Mouse (Mus musculus): ENCODE data around the gene Etl4. TPM values are rescaled to one million over a fixed set of nuclear protein-coding genes. Genes with fewer than 3 reads are reported as not detected.

The Etl4 gene
- total and polyA plus RNA-seq, 2 experiments from 2014 or later: 4.8 to 10.9 TPM

DNA sequence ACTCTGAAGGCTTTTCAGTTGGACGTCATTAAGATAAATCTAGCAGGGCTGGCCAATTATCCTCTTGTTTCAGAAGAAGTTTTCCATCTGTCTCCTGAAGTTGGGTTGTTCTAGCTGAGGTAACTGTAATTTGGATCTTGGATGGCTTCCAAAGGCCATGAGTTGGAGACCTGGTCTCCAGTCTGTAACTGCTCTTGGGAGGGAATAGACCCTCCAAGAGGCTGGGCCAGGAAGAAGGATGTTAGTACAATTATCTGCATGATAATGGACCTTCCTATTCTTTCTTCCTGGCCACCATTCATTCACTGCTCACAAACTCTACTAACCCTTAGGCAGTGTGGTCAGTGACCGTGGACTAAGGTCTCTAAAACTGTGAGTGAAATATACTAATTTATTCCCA lies 684.5 kb downstream of the Etl4 start:
- Histone ChIP-seq H3K27me3 (ENCODE audit: insufficient read depth, low read length) (no peaks in the 10 kb centered on the region), H3K4me1 (ENCODE audit: insufficient read depth, low read length) (no peaks in the 10 kb centered on the region), H3K9ac (replicated peaks; ENCODE audit: low read length, poor library complexity, severe bottlenecking) (no peak overlapping the region), H3K4me3 (ENCODE audit: low read depth, low read length) (no peak overlapping the region), H3K27ac (ENCODE audit: low read depth, low read length) (no peak overlapping the region), H3K9me3 (ENCODE audit: low read length) (no peaks in the 10 kb centered on the region), H3K36me3 (ENCODE audit: insufficient read depth, low read length) (no peaks in the 10 kb centered on the region), H3K4me2 (ENCODE audit: low read depth, low read length, poor library complexity, severe bottlenecking) (no peak overlapping the region)
- WGBS: 90% methylated on average over 2 of the region's 2 CpGs
- no peak for TF ChIP-seq CTCF (IDR thresholded peaks at IDR 0.05)
- no peak for DNase-seq (ENCODE audit: low spot score)
- no peak for ATAC-seq (ENCODE audit: low FRiP score)

DNA sequence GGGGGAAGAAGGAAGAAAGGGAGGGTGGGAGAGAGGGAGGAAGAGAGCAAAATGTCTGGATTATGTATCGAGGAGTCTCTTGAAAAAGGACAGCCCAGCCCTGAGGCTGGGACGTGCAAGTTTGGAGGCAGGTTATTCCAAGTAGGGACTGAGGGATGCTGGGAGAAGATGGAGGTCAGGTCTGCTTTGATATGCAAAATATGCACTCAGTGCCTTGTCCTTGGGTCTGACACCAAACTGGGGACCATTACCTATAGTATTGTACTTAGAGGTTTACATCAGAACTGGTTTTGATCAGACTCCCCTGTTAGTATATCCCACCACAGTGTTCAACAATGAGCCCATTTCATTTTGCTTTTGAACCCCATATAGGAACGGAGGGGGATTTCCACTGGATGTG lies 685.4 kb downstream of the Etl4 start:
- Histone ChIP-seq H3K4me3 (ENCODE audit: low read depth, low read length) (no peak overlapping the region), H3K36me3 (ENCODE audit: insufficient read depth, low read length) (no peaks in the 10 kb centered on the region), H3K4me1 (ENCODE audit: insufficient read depth, low read length) (no peaks in the 10 kb centered on the region), H3K27me3 (ENCODE audit: insufficient read depth, low read length) (no peaks in the 10 kb centered on the region), H3K4me2 (ENCODE audit: low read depth, low read length, poor library complexity, severe bottlenecking) (no peak overlapping the region), H3K27ac (ENCODE audit: low read depth, low read length) (no peak overlapping the region), H3K9me3 (ENCODE audit: low read length) (no peaks in the 10 kb centered on the region), H3K9ac (replicated peaks; ENCODE audit: low read length, poor library complexity, severe bottlenecking) (no peak overlapping the region)
- no peak for TF ChIP-seq CTCF (IDR thresholded peaks at IDR 0.05)
- ATAC-seq (ENCODE audit: low FRiP score): no peak
- no peak for DNase-seq (ENCODE audit: low spot score)
- WGBS: 89% methylated on average over 3 of the region's 3 CpGs

DNA sequence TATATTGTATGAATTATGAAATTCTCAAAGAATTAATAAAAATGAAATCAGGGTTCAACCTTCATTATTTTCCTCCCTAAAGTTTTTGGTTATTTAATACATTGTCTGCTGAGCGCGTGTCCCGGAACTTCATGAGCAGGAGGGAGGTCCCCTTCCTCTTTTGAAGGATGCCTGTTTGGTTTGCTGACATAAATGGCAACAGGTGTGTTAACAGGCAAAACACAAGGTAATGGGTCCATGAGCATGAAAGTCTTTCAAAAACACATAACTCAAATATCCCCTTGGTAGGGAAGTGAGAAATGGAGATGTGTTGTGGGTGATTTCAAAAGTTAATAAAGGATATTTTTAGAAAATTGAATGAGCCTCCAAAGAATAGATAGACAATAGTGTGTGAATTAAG lies 687.0 kb downstream of the Etl4 start:
- Histone ChIP-seq H3K27ac (ENCODE audit: low read depth, low read length) (no peak overlapping the region), H3K4me2 (ENCODE audit: low read depth, low read length, poor library complexity, severe bottlenecking) (no peak overlapping the region), H3K36me3 (ENCODE audit: insufficient read depth, low read length) (no peaks in the 10 kb centered on the region), H3K4me3 (ENCODE audit: low read depth, low read length) (no peak overlapping the region), H3K4me1 (ENCODE audit: insufficient read depth, low read length) (no peaks in the 10 kb centered on the region), H3K9me3 (ENCODE audit: low read length) (no peaks in the 10 kb centered on the region), H3K9ac (replicated peaks; ENCODE audit: low read length, poor library complexity, severe bottlenecking) (no peak overlapping the region), H3K27me3 (ENCODE audit: insufficient read depth, low read length) (no peaks in the 10 kb centered on the region)
- DNase-seq (ENCODE audit: low spot score) (no peak), ATAC-seq (ENCODE audit: low FRiP score) (no peak)
- no peak for TF ChIP-seq CTCF (IDR thresholded peaks at IDR 0.05)
- WGBS: 97% methylated on average over 3 of the region's 3 CpGs

DNA sequence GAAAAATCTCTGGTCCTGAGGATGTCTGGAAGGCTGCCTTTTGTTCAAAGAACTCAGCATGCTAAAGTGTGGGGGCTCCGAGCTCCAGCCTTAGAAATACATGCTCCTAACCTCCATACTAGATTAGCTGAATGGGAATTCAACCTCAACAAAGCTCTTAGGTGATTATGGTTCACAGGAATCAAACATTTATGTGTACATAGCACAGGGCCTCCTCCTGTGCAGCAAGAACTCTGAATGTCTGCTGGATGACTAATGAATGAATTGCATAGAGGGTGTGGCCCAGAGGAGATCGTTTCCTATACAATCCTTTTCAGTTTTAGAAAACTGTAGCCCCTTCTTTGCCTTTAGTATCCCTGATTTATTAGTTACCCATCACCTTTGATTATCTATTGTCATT lies 687.6 kb downstream of the Etl4 start:
- Histone ChIP-seq H3K9me3 (ENCODE audit: low read length) (no peaks in the 10 kb centered on the region), H3K4me1 (ENCODE audit: insufficient read depth, low read length) (no peaks in the 10 kb centered on the region), H3K27me3 (ENCODE audit: insufficient read depth, low read length) (no peaks in the 10 kb centered on the region), H3K27ac (ENCODE audit: low read depth, low read length) (no peak overlapping the region), H3K4me2 (ENCODE audit: low read depth, low read length, poor library complexity, severe bottlenecking) (no peak overlapping the region), H3K36me3 (ENCODE audit: insufficient read depth, low read length) (no peaks in the 10 kb centered on the region), H3K9ac (replicated peaks; ENCODE audit: low read length, poor library complexity, severe bottlenecking) (no peak overlapping the region), H3K4me3 (ENCODE audit: low read depth, low read length) (no peak overlapping the region)
- ATAC-seq (ENCODE audit: low FRiP score) (no peak), DNase-seq (ENCODE audit: low spot score) (no peak)
- TF ChIP-seq CTCF (IDR thresholded peaks at IDR 0.05): no peak
- WGBS: 31% methylated on average over 2 of the region's 2 CpGs

DNA sequence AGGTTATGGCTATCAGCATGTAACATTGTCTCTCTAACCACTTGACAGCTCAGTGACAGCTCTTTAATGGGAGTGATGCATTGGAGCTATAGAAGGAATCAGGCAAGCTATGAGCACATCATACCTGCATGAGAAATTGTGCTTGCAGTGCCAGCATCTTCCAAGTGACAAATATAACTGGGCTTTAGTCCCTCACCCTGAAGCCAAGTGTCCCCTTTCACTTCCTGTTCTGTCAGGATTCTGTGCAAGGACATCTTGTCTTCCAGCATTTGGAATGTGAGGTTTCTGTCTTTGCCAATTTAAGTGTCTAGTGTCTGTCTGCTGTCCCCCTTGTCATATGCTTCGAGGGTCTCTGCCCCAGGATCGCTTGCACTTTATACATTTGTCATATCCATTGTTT lies 693.1 kb downstream of the Etl4 start:
- ATAC-seq (ENCODE audit: low FRiP score): no peak
- no peak for TF ChIP-seq CTCF (IDR thresholded peaks at IDR 0.05)
- Histone ChIP-seq H3K27ac (ENCODE audit: low read depth, low read length) (no peak overlapping the region), H3K9ac (replicated peaks; ENCODE audit: low read length, poor library complexity, severe bottlenecking) (no peak overlapping the region), H3K9me3 (ENCODE audit: low read length) (no peaks in the 10 kb centered on the region), H3K4me2 (ENCODE audit: low read depth, low read length, poor library complexity, severe bottlenecking) (no peak overlapping the region), H3K4me1 (ENCODE audit: insufficient read depth, low read length) (no peaks in the 10 kb centered on the region), H3K27me3 (ENCODE audit: insufficient read depth, low read length) (no peaks in the 10 kb centered on the region), H3K4me3 (ENCODE audit: low read depth, low read length) (no peak overlapping the region), H3K36me3 (ENCODE audit: insufficient read depth, low read length) (no peaks in the 10 kb centered on the region)
- WGBS: 68% methylated on average over 2 of the region's 2 CpGs
- DNase-seq (ENCODE audit: low spot score): no peak

DNA sequence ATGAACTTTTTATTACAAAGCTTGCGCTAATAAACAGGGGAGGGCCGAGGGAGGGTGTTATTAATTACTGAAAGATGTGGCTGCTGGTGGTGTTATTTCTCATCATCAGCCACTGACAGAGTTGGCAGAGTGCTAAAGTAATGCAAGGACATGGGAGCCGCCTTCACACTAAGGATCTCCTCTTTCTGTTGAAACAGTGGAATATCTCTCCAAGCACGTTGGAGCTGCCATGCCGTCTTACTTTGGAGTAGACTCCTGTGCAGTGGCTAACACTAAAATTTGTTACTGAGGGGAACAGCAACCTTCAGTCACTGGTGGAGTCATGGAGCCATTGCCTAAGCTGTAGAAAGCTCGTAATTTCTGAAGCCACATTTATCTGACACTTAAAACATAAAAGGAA lies 694.0 kb downstream of the Etl4 start:
- TF ChIP-seq CTCF (IDR thresholded peaks at IDR 0.05): no peak
- Histone ChIP-seq H3K9me3 (ENCODE audit: low read length) (no peaks in the 10 kb centered on the region), H3K4me3 (ENCODE audit: low read depth, low read length) (no peak overlapping the region), H3K27ac (ENCODE audit: low read depth, low read length) (no peak overlapping the region), H3K4me2 (ENCODE audit: low read depth, low read length, poor library complexity, severe bottlenecking) (no peak overlapping the region), H3K36me3 (ENCODE audit: insufficient read depth, low read length) (no peaks in the 10 kb centered on the region), H3K27me3 (ENCODE audit: insufficient read depth, low read length) (no peaks in the 10 kb centered on the region), H3K4me1 (ENCODE audit: insufficient read depth, low read length) (no peaks in the 10 kb centered on the region), H3K9ac (replicated peaks; ENCODE audit: low read length, poor library complexity, severe bottlenecking) (no peak overlapping the region)
- DNase-seq (ENCODE audit: low spot score): no peak
- no peak for ATAC-seq (ENCODE audit: low FRiP score)
- 92% methylated on average over 6 of the region's 6 CpGs for WGBS

DNA sequence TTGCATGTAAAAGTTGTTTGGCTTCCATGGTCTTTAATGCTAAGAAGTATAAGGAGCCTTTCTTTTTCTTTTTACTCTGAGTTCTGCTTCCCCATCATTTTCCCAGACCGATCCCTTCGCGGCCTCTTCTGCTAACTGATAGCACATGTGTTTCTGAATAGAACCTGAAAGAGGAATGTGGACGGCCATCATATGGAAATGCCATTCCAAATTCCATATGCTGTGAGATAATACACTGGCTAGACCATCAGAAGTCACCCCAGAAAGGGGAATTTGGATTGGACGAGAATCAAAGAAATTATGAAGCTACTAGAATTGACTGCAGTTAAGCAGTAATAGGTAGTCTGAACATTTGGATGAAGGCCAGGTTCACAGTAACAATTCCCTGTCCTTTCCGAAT lies 694.4 kb downstream of the Etl4 start:
- Histone ChIP-seq H3K36me3 (ENCODE audit: insufficient read depth, low read length) (no peaks in the 10 kb centered on the region), H3K4me2 (ENCODE audit: low read depth, low read length, poor library complexity, severe bottlenecking) (no peak overlapping the region), H3K27me3 (ENCODE audit: insufficient read depth, low read length) (no peaks in the 10 kb centered on the region), H3K4me3 (ENCODE audit: low read depth, low read length) (no peak overlapping the region), H3K9me3 (ENCODE audit: low read length) (no peaks in the 10 kb centered on the region), H3K4me1 (ENCODE audit: insufficient read depth, low read length) (no peaks in the 10 kb centered on the region), H3K27ac (ENCODE audit: low read depth, low read length) (no peak overlapping the region), H3K9ac (replicated peaks; ENCODE audit: low read length, poor library complexity, severe bottlenecking) (no peak overlapping the region)
- WGBS: 87% methylated on average over 6 of the region's 6 CpGs
- no peak for TF ChIP-seq CTCF (IDR thresholded peaks at IDR 0.05)
- no peak for ATAC-seq (ENCODE audit: low FRiP score)
- no peak for DNase-seq (ENCODE audit: low spot score)

Data from midbrain, postnatal 0 days (tissue).